Comparison of ENCODE assay signal across 9 mouse cellular contexts in genomic region chr11:53085367-53085766, GRCm38 (mm10).
DNase-seq lines count a peak whose midpoint lies in the region; ATAC-seq and TF ChIP-seq lines count a peak whose summit lies in the region.
"Had no signal": no experiment of that assay in that cellular context is flagged by ENCODE, and none has a peak within 500 bp of the region (broad histone marks: within the 10 kb centered on the region; RNA-seq: fewer than 3 reads in every experiment).

No protein-coding gene starts in this region.

- 74% methylated on average over 6 of the region's 6 CpGs for WGBS in hindbrain, postnatal 0 days
- WGBS in hindbrain, embryonic 16.5 days: 74% methylated on average over 6 of the region's 6 CpGs
- WGBS in intestine, embryonic 15.5 days: 69% methylated on average over 6 of the region's 6 CpGs
- 73% methylated on average over 6 of the region's 6 CpGs for WGBS in embryonic facial prominence, embryonic 10.5 days

- peak; percentile 40 for TF ChIP-seq CTCF in hindbrain, postnatal 0 days (IDR thresholded peaks at IDR 0.05; ENCODE audit: low read depth)

- no peaks in the 10 kb centered on the region for H3K9me3 ChIP-seq in hindbrain, postnatal 0 days (ENCODE audit: low read length)
- H3K9me3 ChIP-seq in hindbrain, embryonic 16.5 days (ENCODE audit: control insufficient read depth, low read length): no peaks in the 10 kb centered on the region
- H3K9me3 ChIP-seq in intestine, embryonic 15.5 days: no peaks in the 10 kb centered on the region
- H3K9me3 ChIP-seq in embryonic facial prominence, embryonic 10.5 days: no peaks in the 10 kb centered on the region
- H3K9me3 ChIP-seq: midbrain, embryonic 13.5 days had no signal

- no peak overlapping the region for H3K9ac ChIP-seq in hindbrain, postnatal 0 days (replicated peaks; ENCODE audit: low read length)
- no peak overlapping the region for H3K9ac ChIP-seq in hindbrain, embryonic 16.5 days (ENCODE audit: low read depth, low read length)
- no peak overlapping the region for H3K9ac ChIP-seq in intestine, embryonic 15.5 days
- H3K9ac ChIP-seq: midbrain, embryonic 13.5 days had no signal

- H3K4me1 ChIP-seq in hindbrain, postnatal 0 days (ENCODE audit: insufficient read depth, low read length): no peaks in the 10 kb centered on the region
- H3K4me1 ChIP-seq in hindbrain, embryonic 16.5 days (ENCODE audit: control insufficient read depth, insufficient read depth, low read depth, low read length): no peaks in the 10 kb centered on the region
- H3K4me1 ChIP-seq in intestine, embryonic 15.5 days (replicated peaks): 0 out of 2 replicates have a peak, but pooled peaks cover 2% of the 10 kb centered on the region
- no peaks in the 10 kb centered on the region for H3K4me1 ChIP-seq in embryonic facial prominence, embryonic 10.5 days
- H3K4me1 ChIP-seq: midbrain, embryonic 13.5 days had no signal

- no peak overlapping the region for H3K27ac ChIP-seq in hindbrain, postnatal 0 days
- H3K27ac ChIP-seq in hindbrain, embryonic 16.5 days (ENCODE audit: low read depth, low read length): no peak overlapping the region
- no peak overlapping the region for H3K27ac ChIP-seq in intestine, embryonic 15.5 days
- no peak overlapping the region for H3K27ac ChIP-seq in embryonic facial prominence, embryonic 10.5 days (replicated peaks)
- H3K27ac ChIP-seq: midbrain, embryonic 13.5 days had no signal

- H3K36me3 ChIP-seq in hindbrain, postnatal 0 days (ENCODE audit: insufficient read depth, low read length): no peaks in the 10 kb centered on the region
- no peaks in the 10 kb centered on the region for H3K36me3 ChIP-seq in hindbrain, embryonic 16.5 days (ENCODE audit: control insufficient read depth, insufficient read depth, low read length)
- no peaks in the 10 kb centered on the region for H3K36me3 ChIP-seq in intestine, embryonic 15.5 days
- no peaks in the 10 kb centered on the region for H3K36me3 ChIP-seq in embryonic facial prominence, embryonic 10.5 days (replicated peaks)
- H3K36me3 ChIP-seq: midbrain, embryonic 13.5 days had no signal

- H3K27me3 ChIP-seq in hindbrain, postnatal 0 days (ENCODE audit: insufficient read depth, low read length): no peaks in the 10 kb centered on the region
- H3K27me3 ChIP-seq in hindbrain, embryonic 16.5 days (replicated peaks; ENCODE audit: control insufficient read depth, insufficient read depth, low read length): no peaks in the 10 kb centered on the region
- no peaks in the 10 kb centered on the region for H3K27me3 ChIP-seq in intestine, embryonic 15.5 days (replicated peaks)
- H3K27me3 ChIP-seq in embryonic facial prominence, embryonic 10.5 days (replicated peaks; ENCODE audit: low read depth, poor library complexity, severe bottlenecking): no peaks in the 10 kb centered on the region
- H3K27me3 ChIP-seq: midbrain, embryonic 13.5 days had no signal

- no peak overlapping the region for H3K4me3 ChIP-seq in hindbrain, postnatal 0 days (ENCODE audit: low read length)
- no peak overlapping the region for H3K4me3 ChIP-seq in hindbrain, embryonic 16.5 days (ENCODE audit: low read length)
- H3K4me3 ChIP-seq in intestine, embryonic 15.5 days (replicated peaks): no peak overlapping the region
- H3K4me3 ChIP-seq in embryonic facial prominence, embryonic 10.5 days: no peak overlapping the region
- H3K4me3 ChIP-seq: midbrain, embryonic 13.5 days had no signal

- DNase-seq in hindbrain, postnatal 0 days (ENCODE audit: low spot score): peak; percentile 27
- DNase-seq in CD4-positive helper T cell, adult 2 months (ENCODE audit: low read depth, low spot score): peak; percentile 64
- DNase-seq in NIH3T3 (ENCODE audit: low read depth): peak; percentile 7
- DNase-seq in lung, postnatal 25 days (ENCODE audit: low spot score): peak; percentile 27
- no peak for DNase-seq in right cerebral cortex, postnatal 14 days
- no peak for DNase-seq in embryonic facial prominence, embryonic 10.5 days (ENCODE audit: low spot score)

- no peak for ATAC-seq in hindbrain, postnatal 0 days
- ATAC-seq in hindbrain, embryonic 16.5 days: no peak
- ATAC-seq in intestine, embryonic 15.5 days: no peak
- ATAC-seq: midbrain, embryonic 13.5 days had no signal

- H3K4me2 ChIP-seq in hindbrain, postnatal 0 days (ENCODE audit: low read depth, low read length): no peak overlapping the region
- no peak overlapping the region for H3K4me2 ChIP-seq in hindbrain, embryonic 16.5 days (ENCODE audit: low read length)
- no peak overlapping the region for H3K4me2 ChIP-seq in intestine, embryonic 15.5 days (replicated peaks)
- H3K4me2 ChIP-seq: midbrain, embryonic 13.5 days had no signal

Comparison
In these comparisons a context has a peak if more than half of its experiments do, and no peak if none do; other contexts are left out.
1. DNase-seq: peak in hindbrain, postnatal 0 days (single experiment), CD4-positive helper T cell, adult 2 months (single experiment), NIH3T3 (single experiment) and lung, postnatal 25 days (single experiment); none in right cerebral cortex, postnatal 14 days (single experiment) and embryonic facial prominence, embryonic 10.5 days (single experiment).